Mouse (Mus musculus): ENCODE measurements around the gene Slc6a9. TPM values are rescaled to one million over a fixed set of nuclear protein-coding genes. Genes with fewer than 3 reads are reported as not detected.

The Slc6a9 gene
- total RNA-seq, 2 experiments from 2014 or later = 31.7 to 40.9 TPM

Other genes starting within 250 kb of the Slc6a9 start
- gene Dmap1, start 152.2 kb upstream of the Slc6a9 start, total RNA-seq (2021) = 10 to 100 TPM; 33.1 to 35.2 TPM
- gene Gm12845, start 110.1 kb upstream of the Slc6a9 start, total RNA-seq (2021) = not detected
- not detected for gene Klf17, start 68.9 kb upstream of the Slc6a9 start, total RNA-seq (2021)
- 1 to 10 TPM; 1.3 to 1.4 TPM for gene Ccdc24, start 38.1 kb downstream of the Slc6a9 start, total RNA-seq (2021)
- gene B4galt2, start 49.0 kb downstream of the Slc6a9 start, total RNA-seq (2021) = 100 to 1,000 TPM; 107 to 116 TPM
- 100 to 1,000 TPM; 460 to 484 TPM for gene Atp6v0b, start 52.8 kb downstream of the Slc6a9 start, total RNA-seq (2021)
- 10 to 100 TPM in 1 of 2 experiments, 1 to 10 TPM in 1; 9.6 to 10.5 TPM for gene Dph2, start 57.5 kb downstream of the Slc6a9 start, total RNA-seq (2021)
- gene Ipo13, start 80.5 kb downstream of the Slc6a9 start, total RNA-seq (2021) = 100 to 1,000 TPM; 108 to 116 TPM
- gene Artn, start 95.3 kb downstream of the Slc6a9 start, total RNA-seq (2021) = 1 to 10 TPM; 2.3 to 2.6 TPM